Mouse (Mus musculus) stomach, embryonic 16.5 days (tissue): ENCODE results near the gene Gm45713. TPM values are rescaled to one million over a fixed set of nuclear protein-coding genes. Genes with fewer than 3 reads are reported as not detected.
"Not testable (repeated sequence)": the region's sequence is repeated elsewhere in the genome, so short reads cannot be mapped to it uniquely, and the experiment has no call there.

Experiments
- ATAC-seq: fragments of 200-750 bp; cut with Nextera tagmentation; 2 replicates; pipeline ENCODE4 v1.8.0; 2017; ENCODE audit warnings: moderate number of reproducible peaks, moderate TSS enrichment; ENCODE audit not compliant: insufficient read depth, low FRiP score
- H3K27ac ChIP-seq: fragments of 300-500 bp; sonication (generic); 2 replicates; pipeline ENCODE4 v1.5.1; 2014; ENCODE audit warnings: low read length
- H3K27me3 ChIP-seq: fragments of 300-500 bp; sonication (generic); 2 replicates; pipeline ENCODE4 v1.6.1; 2014; ENCODE audit warnings: low read length, control low read depth, mixed read lengths; ENCODE audit not compliant: control insufficient read depth, insufficient read depth
- H3K36me3 ChIP-seq: fragments of 300-500 bp; sonication (generic); 2 replicates; pipeline ENCODE4 v1.6.1; 2014; ENCODE audit warnings: low read length; ENCODE audit not compliant: control insufficient read depth, insufficient read depth
- H3K4me1 ChIP-seq: fragments of 300-500 bp; sonication (generic); 2 replicates; pipeline ENCODE4 v1.6.1; 2014; ENCODE audit warnings: low read length, control low read depth, mixed read lengths; ENCODE audit not compliant: control insufficient read depth, insufficient read depth
- H3K4me2 ChIP-seq: fragments of 300-500 bp; sonication (generic); 2 replicates; pipeline ENCODE4 v1.6.1; 2014; ENCODE audit warnings: low read depth, low read length, mixed read lengths
- H3K4me3 ChIP-seq: fragments of 300-500 bp; sonication (generic); replicated peaks from 2 replicates; pipeline ENCODE4 v1.5.1; 2014; ENCODE audit warnings: mild to moderate bottlenecking, low read length
- H3K9ac ChIP-seq: fragments of 300-500 bp; sonication (generic); 2 replicates; pipeline ENCODE4 v1.6.1; 2014; ENCODE audit warnings: low read length
- H3K9me3 ChIP-seq: fragments of 300-500 bp; sonication (generic); replicated peaks from 2 replicates; pipeline ENCODE4 v1.6.1; 2016; ENCODE audit warnings: low read length, control low read depth; ENCODE audit not compliant: control insufficient read depth
- WGBS: fragments of 180-500 bp; shearing (Covaris S2); extraction: QIAGEN DNeasy Blood & Tissue Kit; methylation state at CpG from one replicate; pipeline ENCODE4 v1.1.7; 2014; 5-methylcytosine and 5-hydroxymethylcytosine counted together
- polyA plus RNA-seq: library from polyadenylated mRNA; unstranded; fragments of >200 nt; fragmentation: Nextera tagmentation; extraction: Ambion mirVana; gene quantifications from 2 replicates; pipeline ENCODE4 v1.2.1, GENCODE M21; 2015

Gm45713 gene
- polyA plus RNA-seq, 1 experiment from 2014 or later = not detected

DNA sequence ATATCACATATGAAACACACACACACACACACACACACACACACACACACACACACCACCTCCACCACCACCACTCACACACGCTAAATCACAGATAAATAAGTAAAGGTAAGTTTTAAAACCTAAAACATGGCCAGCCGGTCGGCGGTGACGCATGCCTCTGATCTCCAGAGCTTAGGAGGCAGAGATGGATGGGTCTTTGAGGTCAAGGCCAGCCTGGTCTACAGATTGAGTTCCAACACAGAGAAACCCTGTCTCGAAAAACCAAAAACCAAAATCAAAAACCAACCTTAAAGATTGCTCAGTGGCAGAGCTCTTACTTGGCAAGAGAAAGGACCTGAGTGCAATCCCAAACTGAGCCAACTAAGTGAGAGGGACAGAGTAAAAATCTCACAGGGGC is 36.0 kb downstream of the Gm45713 start:
- WGBS = 76% methylated on average over 6 of the region's 6 CpGs
- no peaks in the 10 kb centered on the region for H3K36me3 ChIP-seq
- no peaks in the 10 kb centered on the region for H3K27me3 ChIP-seq
- H3K4me1 ChIP-seq = peaks cover 16% of the 10 kb centered on the region; the same call in 1 of the 2 replicates
- no peaks in the 10 kb centered on the region for H3K9me3 ChIP-seq
- no peak overlapping the region for H3K27ac ChIP-seq
- no peak overlapping the region for H3K4me3 ChIP-seq
- no peak for ATAC-seq
- no peak overlapping the region for H3K9ac ChIP-seq
- no peak overlapping the region for H3K4me2 ChIP-seq

DNA sequence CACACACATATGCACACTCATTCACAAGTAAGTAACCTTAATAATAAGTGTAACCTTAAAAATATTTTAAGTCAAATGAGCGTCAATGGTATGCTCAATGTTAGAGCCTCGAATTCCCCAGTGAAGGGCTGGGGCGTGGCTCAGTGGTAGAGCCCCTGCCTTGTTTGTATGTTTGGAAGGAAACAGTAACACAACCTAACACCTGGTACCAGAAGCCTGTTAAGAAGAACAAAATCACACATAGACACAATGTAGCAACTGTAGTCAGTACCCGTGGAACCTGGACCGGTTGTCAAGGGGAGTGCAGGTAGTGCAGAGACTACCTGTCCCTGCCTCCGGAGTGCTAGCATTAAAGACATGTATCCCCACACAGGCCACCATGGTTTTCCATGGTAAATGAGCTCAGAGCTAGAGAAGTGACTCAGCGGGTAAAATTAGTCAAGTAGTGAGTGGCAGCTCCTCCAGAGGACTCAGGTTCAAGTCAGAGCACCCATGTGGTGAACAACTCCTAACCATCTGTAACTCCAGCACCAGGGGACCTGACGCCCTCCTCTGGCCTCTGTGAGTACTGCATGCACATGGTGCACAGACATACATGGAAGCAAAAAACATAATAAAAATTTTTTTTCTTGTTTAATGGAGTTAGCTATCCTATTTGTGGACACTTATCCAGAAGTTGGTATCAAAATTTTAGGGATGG is 37.3 kb downstream of the Gm45713 start:
- ATAC-seq = no peak
- Histone ChIP-seq H3K27me3 (no peaks in the 10 kb centered on the region), H3K4me1 (0 out of 2 replicates have a peak, but pooled peaks cover 11% of the 10 kb centered on the region), H3K27ac (no peak overlapping the region), H3K9ac (no peak overlapping the region), H3K4me3 (no peak overlapping the region), H3K4me2 (no peak overlapping the region), H3K36me3 (no peaks in the 10 kb centered on the region), H3K9me3 (no peaks in the 10 kb centered on the region)
- WGBS = 89% methylated on average over 8 of the region's 8 CpGs

DNA sequence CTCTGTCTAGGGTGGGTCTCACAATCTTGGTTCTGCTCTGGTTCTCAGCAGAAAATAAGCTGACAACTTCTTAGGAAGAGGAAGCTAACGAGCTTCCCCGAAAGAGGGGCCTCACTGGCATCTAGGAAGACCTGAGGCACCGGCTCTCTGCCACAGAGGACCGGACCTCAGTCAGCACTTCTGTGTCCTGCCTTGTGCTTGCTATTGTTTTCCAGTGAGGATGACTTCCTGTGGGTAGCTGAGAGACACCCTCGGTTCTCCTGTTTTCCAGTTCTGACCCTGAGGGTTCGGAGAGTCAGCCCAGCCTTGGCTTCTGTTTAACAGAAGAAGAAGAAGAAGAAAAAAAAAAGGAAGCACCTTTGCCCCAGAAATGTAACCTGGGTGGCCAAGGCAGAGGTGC is 38.6 kb downstream of the Gm45713 start:
- Histone ChIP-seq H3K36me3 (no peaks in the 10 kb centered on the region), H3K4me3 (no peak overlapping the region), H3K4me2 (no peak overlapping the region), H3K4me1 (peaks cover 15% of the 10 kb centered on the region), H3K27ac (no peak overlapping the region), H3K27me3 (no peaks in the 10 kb centered on the region), H3K9ac (no peak overlapping the region), H3K9me3 (no peaks in the 10 kb centered on the region)
- 55% methylated on average over 6 of the region's 6 CpGs for WGBS
- ATAC-seq = no peak

DNA sequence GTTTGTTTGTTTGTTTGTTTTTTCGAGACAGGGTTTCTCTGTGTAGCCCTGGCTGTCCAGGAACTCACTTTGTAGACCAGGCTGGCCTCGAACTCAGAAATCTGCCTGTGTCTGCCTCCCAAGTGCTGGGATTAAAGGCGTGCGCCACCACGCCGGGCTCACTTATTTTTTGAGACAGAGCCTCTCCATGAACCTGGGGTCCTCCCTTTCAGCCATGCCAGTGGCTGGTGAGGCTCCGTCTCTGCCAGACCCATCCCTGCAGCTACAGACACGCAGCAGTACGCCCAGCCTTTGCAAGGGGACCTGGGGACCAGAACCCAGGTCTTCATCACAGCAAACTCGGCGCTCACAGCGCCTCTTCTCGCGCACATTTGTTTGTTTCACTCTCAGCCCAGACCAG is 40.1 kb downstream of the Gm45713 start:
- H3K4me3 ChIP-seq, H3K27ac ChIP-seq, H3K27me3 ChIP-seq, H3K9me3 ChIP-seq, H3K9ac ChIP-seq, H3K4me1 ChIP-seq, H3K36me3 ChIP-seq, H3K4me2 ChIP-seq, ATAC-seq: not testable (repeated sequence)
- WGBS = 94% methylated on average over 14 of the region's 14 CpGs

GRCm38 (mm10) chr7:45095367-45095766 is 40.7 kb downstream of the Gm45713 start:
- no peak overlapping the region for H3K9ac ChIP-seq
- ATAC-seq = no peak
- H3K27me3 ChIP-seq = no peaks in the 10 kb centered on the region
- no peaks in the 10 kb centered on the region for H3K9me3 ChIP-seq
- peaks cover 8% of the 10 kb centered on the region for H3K4me1 ChIP-seq
- H3K4me2 ChIP-seq = no peak overlapping the region
- no peak overlapping the region for H3K27ac ChIP-seq
- no peak overlapping the region for H3K4me3 ChIP-seq
- WGBS = 76% methylated on average over 6 of the region's 6 CpGs
- H3K36me3 ChIP-seq = no peaks in the 10 kb centered on the region

GRCm38 (mm10) chr7:45094121-45094520 is 41.9 kb downstream of the Gm45713 start:
- Histone ChIP-seq H3K4me3 (no peak overlapping the region), H3K36me3 (no peaks in the 10 kb centered on the region), H3K27ac (no peak overlapping the region), H3K9ac (no peak overlapping the region), H3K9me3 (no peaks in the 10 kb centered on the region), H3K4me1 (peaks cover 8% of the 10 kb centered on the region), H3K27me3 (no peaks in the 10 kb centered on the region), H3K4me2 (no peak overlapping the region)
- no peak for ATAC-seq
- WGBS = 36% methylated on average over 7 of the region's 7 CpGs

DNA sequence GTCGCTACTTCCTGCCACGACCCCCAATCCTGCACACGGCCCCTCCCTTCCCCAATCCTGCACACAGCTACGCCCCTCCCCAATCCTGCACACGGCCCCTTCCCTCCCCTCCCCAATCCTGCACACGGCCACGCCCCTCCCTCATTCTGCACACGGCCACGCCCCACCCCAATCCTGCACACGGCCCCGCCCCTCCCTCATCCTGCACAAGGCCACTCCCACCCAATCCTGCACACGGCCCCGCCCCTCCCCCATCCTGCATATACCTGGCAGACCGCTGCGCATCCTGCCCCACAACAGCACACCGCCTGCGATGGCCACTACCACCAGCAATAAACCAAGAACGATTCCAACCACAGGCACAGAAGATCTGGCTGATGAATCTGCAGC is 42.5 kb downstream of the Gm45713 start:
- H3K4me3 ChIP-seq = no peak overlapping the region
- H3K36me3 ChIP-seq = no peaks in the 10 kb centered on the region
- no peak for ATAC-seq
- no peaks in the 10 kb centered on the region for H3K9me3 ChIP-seq
- H3K9ac ChIP-seq = no peak overlapping the region; the same call in 1 of the 2 replicates
- H3K27me3 ChIP-seq = no peaks in the 10 kb centered on the region
- H3K4me1 ChIP-seq = peaks cover 8% of the 10 kb centered on the region
- peak overlapping the region; percentile 73 for H3K27ac ChIP-seq
- no peak overlapping the region for H3K4me2 ChIP-seq
- 35% methylated on average over 18 of the region's 18 CpGs for WGBS

DNA sequence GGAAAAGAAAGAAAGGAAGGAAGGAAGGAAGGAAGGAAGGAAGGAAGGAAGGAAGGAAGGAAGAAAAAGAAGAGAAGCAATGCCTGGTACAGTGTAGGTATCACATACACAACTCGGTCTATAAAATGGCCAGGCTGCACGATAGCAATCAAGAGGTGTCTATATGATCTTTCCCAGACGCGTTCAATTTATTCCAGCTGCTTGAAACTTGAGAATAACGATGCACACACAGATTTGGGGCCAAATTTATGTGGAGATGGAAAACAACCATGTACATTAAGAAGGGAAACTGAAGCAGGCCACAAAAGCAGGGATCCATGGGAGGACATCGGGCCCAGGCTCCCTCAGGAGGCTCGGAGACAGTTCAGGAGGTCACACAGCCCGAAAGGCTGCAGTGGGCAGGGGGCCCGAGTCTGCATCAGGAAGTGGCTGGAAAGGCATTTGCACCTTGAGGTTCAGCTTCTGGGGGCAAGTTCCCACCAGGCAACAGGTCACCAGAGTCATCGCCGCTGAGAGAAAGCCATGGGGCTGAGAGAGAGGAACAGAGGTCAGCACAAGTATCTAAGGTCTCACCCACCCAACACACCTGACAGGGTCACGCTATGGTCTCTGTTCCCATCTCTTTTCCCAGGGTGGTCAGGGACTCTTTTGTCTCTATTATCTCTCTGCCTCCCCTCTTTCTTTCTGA is 43.1 kb downstream of the Gm45713 start:
- Histone ChIP-seq H3K4me1 (peaks cover 8% of the 10 kb centered on the region), H3K4me2 (0 out of 2 replicates have a peak overlapping the region, but pooled peaks have one; percentile 15), H3K27ac (peak overlapping the region; percentile 73), H3K27me3 (no peaks in the 10 kb centered on the region), H3K9ac (no peak overlapping the region; the same call in 1 of the 2 replicates), H3K36me3 (no peaks in the 10 kb centered on the region), H3K9me3 (no peaks in the 10 kb centered on the region), H3K4me3 (no peak overlapping the region)
- WGBS = 39% methylated on average over 12 of the region's 12 CpGs
- ATAC-seq = no peak

DNA sequence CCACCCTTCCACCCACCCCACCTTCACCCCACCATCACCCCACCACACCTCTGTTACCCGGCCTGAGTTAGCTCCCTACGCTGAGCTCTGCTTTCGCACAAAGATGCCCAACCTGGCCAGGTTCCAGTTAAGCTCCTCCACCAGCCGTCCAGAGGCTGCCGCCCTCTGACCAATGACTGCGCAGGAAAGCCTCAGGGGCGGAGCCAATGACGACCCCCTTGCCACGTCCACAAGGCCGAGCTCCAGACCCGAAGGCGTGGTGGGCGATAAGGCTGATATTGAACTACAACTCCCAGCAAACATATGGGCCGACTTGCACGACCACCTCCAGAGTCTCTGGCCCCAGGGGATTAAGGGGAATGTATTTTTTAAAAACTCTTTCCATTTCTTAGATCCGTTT is 44.0 kb downstream of the Gm45713 start, which contains the start of gene Rcn3:
Gene Rcn3 (minus strand): TSS at position 174 of the 400 bp plus-strand sequence.
- peak; percentile 95 for ATAC-seq
- WGBS = under 1% methylated on average over 16 of the region's 16 CpGs
- peak within 1 kb of the TSS; percentile 81 for H3K9ac ChIP-seq
- H3K4me1 ChIP-seq = peaks cover 8% of the 10 kb centered on the region
- peak within 1 kb of the TSS; percentile 90 for H3K27ac ChIP-seq
- H3K9me3 ChIP-seq = no peaks in the 10 kb centered on the region
- H3K36me3 ChIP-seq = 0 out of 2 replicates have a peak, but pooled peaks cover 3% of the 10 kb centered on the region
- H3K4me3 ChIP-seq = peak within 1 kb of the TSS; percentile 49
- peak within 1 kb of the TSS; percentile 56 for H3K4me2 ChIP-seq
- H3K27me3 ChIP-seq = no peaks in the 10 kb centered on the region
